18 mouse cellular contexts compared by ENCODE assay signal in the genomic region with DNA sequence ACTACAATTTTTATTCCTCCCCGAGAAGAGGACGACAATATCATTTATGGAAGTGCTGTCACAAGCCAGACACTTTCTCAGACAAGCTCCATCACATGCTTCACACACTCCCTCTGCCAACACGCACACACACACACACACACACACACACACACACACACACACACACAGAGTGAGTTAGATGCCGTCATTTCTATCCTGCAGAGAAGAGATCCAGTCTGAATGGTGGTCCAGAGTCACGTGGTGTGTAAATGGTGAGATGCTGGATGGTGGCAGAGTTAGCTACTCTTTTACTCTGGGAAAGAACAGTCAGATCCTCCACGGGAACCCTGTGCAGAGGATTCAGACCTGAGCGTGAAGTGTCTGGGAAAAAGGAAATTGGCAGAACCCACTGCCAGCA.
"Had no signal": no experiment of that assay in that cellular context is flagged by ENCODE, and none has a peak within 500 bp of the region (broad histone marks: within the 10 kb centered on the region; RNA-seq: fewer than 3 reads in every experiment).

No protein-coding gene starts in this region.

- ATAC-seq: midbrain, embryonic 16.5 days had no signal

- H3K4me3 ChIP-seq: midbrain, embryonic 10.5 days; midbrain, embryonic 12.5 days; myocyte; neural tube, embryonic 13.5 days; neural tube, embryonic 15.5 days had no signal

- H3K9me3 ChIP-seq: midbrain, embryonic 10.5 days; midbrain, embryonic 12.5 days; neural tube, embryonic 13.5 days; neural tube, embryonic 15.5 days had no signal

- H3K27me3 ChIP-seq: neural tube, embryonic 13.5 days; neural tube, embryonic 15.5 days had no signal

- H3K36me3 ChIP-seq: midbrain, embryonic 10.5 days; midbrain, embryonic 12.5 days; neural tube, embryonic 13.5 days; neural tube, embryonic 15.5 days had no signal

- H3K4me2 ChIP-seq: lung, embryonic 14.5 days; midbrain, embryonic 12.5 days; neural tube, embryonic 13.5 days; neural tube, embryonic 15.5 days had no signal

- H3K9ac ChIP-seq: lung, embryonic 14.5 days; midbrain, embryonic 12.5 days; neural tube, embryonic 13.5 days; neural tube, embryonic 15.5 days had no signal

- H3K4me1 ChIP-seq: neural tube, embryonic 13.5 days; neural tube, embryonic 15.5 days had no signal

- H3K27ac ChIP-seq: midbrain, embryonic 10.5 days; midbrain, embryonic 12.5 days; neural tube, embryonic 13.5 days; neural tube, embryonic 15.5 days had no signal

- DNase-seq: lung, embryonic 14.5 days; lung, postnatal 10 days; lung, postnatal 4 days; midbrain, embryonic 14.5 days; retina, postnatal 1 day; right cerebral cortex, adult 18-20 months; right cerebral cortex, postnatal 25 days; right cerebral cortex, postnatal 4 days; spleen, adult 18-20 months; thymus, adult 18-20 months; thymus, postnatal 14 days; thymus, postnatal 36 days had no signal
